Mouse (Mus musculus) adrenal gland, postnatal 36 days (tissue): ENCODE measurements around the gene Shcbp1l. TPM values are rescaled to one million over a fixed set of nuclear protein-coding genes. Genes with fewer than 3 reads are reported as not detected.
A peak's percentile ranks its signal among the peaks of the same experiment; 100 is the strongest.
"Not testable (repeated sequence)": the region's sequence is repeated elsewhere in the genome, so short reads cannot be mapped to it uniquely, and the experiment has no call there.

Experiments used
- DNase-seq, 2 experiments: peaks; one replicate each; pipeline ENCODE4 v3.0.0; 2021; ENCODE audit warnings: mixed read lengths in 1 of 2
- long read RNA-seq, 2 experiments: library from polyadenylated mRNA; stranded (forward); transcript quantifications; one replicate each; pipeline ENCODE4 v2.0.0; 2021; ENCODE audit warnings: borderline sequencing depth in 2 of 2
- total RNA-seq, 2 experiments: library from RNA; stranded (reverse); gene quantifications; 2 replicates each; pipeline ENCODE4 v1.2.3; 2021

Shcbp1l gene
- under 1 TPM; 0.20 to 0.36 TPM for total RNA-seq
- long read RNA-seq, experiment 1: 0 reads
- long read RNA-seq, experiment 2: 0 reads

DNA sequence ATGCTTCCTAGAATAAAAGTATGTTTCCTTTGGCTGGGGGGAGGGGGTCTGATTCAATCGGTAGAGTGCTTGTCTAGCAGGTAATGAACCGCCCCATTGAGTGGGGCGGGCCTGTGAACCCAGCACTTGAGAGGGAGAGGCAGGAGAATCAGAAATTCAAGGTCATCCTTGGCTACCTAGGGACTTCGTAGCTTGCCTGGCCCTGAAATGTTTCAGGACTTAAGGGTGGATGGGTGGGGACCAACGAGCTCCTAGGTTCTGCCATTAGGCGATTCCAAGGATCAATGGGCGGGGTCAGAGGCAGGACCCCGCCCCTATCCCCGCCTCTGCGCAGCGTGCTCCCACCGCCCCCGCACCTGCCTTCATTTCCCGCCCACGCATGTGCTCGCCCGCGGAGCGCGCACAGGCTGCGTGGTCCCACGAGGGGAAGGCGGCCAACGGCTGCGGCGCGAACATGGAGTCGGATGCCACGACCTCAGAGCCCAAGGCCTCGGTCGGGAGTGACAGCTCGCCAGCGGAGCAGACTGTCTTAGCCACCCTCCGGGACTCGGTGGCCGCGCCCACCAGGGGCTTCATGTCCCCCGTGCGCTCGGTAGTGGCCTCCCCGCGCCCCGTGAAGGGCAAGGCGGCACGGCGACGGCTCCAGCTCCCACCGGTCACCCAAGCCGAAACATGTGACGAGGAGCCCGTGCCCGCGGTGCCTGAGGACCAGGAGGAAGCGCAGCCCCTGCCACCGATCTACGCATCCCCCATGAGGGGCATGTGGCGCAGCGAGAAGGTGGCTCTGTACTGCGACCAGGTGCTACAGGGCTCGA is at the start of gene Shcbp1l:
Gene Shcbp1l, plus strand, starts transcription at position 393 of the 815 bp plus-strand sequence.
- peak; percentile 70 to 81 for DNase-seq

DNA sequence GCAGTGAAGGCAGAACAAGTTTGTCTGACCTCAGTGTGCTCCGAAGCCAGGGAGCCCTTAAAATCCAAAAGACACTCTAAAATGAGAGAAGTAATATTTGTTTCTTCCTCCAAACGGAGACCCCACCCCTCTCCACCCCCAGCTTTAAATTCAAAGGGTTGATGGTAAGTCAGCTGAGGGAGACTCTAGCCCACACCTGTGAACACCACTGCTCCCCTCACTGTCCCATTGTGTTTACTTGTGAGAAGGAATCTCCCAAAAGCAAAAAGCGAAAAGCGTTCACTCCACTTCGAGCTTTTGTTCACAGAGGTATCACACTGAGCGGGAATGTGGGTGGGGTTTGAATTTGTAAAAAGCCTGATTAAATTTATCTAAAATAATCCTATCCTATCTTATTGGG is 48.5 kb upstream of the Shcbp1l start:
- no peak for DNase-seq

DNA sequence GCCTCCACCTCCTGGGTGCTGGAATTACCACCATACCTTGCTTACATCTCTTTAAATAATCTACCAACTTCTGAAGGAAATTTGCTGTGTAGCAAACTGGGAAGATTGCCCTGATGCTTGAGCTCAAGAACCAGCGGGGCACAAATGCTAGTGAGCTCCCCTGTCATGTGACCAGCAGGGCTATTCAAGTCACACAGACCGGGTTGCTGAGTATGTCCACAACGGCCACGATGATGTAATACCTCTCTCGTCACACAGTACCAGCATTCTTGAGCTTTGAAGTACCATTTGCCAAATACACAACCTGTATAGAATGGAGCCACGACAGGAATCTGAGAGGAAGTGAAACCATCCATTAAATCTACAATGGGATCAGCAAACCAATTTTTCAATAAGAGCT is 46.4 kb upstream of the Shcbp1l start:
- no peak for DNase-seq

DNA sequence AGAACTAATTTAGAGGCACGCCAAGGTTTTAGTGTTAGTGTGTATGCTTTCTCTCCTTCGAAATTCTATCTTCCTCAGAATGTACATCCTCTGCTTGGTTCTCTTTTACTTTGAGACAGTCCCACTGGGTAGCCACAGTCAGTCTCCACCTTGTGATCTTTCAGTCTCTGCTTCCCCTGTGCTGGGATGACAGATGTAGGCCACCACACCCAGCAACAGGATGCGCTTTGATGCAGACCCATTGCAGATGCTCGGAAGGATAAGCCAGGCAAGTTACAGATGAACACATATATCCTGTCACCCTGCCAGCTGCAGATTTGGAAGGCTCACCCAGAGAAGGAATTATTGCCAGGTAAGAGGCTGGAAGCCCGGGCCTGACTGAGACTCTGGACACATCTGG is 45.1 kb upstream of the Shcbp1l start:
- DNase-seq: no peak

DNA sequence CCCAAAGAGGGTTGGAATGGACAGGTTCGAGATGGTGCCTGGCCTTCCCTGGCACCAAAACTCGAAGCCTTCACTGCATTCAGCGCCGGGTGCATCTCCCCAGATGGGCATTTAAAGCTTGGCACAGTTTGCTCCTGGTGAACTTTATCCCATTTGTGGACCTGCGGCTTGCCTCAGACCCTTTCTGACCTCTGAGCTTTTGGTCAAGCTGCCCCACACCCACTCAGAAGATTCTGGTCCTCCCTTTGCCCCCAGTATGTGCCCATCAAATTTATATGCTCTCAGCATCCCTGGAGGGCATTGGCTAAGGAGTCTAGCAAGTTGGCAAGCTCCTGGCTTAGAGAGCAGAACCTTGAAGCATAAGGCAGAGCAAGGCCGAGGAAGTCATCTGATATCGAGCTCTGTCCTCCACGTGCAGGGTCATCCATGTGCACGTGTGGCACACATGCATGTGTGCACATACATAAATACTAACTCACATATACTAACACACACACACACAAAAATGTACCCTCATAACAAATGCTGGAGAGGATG is 44.1 kb upstream of the Shcbp1l start:
- no peak for DNase-seq

DNA sequence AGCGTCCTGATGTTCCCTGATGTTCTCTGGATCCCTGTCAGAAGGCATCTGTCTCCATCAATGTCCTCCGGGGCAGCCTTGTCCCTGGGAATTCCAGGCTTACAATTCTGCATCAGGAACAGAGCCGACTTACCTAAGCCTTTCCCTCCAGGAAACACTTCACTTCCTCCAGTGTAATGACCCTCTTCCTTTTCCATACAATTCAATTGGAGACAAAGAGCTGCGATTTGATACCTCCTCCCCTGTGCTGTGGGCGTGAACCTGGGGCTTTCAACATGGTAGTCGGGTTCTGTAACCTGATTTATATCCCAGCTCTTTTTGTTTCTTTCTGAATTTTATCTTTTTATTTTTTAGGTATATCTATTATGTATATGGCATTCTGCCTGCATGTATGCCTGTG is 39.9 kb upstream of the Shcbp1l start:
- DNase-seq: peak; percentile 29 to 39

DNA sequence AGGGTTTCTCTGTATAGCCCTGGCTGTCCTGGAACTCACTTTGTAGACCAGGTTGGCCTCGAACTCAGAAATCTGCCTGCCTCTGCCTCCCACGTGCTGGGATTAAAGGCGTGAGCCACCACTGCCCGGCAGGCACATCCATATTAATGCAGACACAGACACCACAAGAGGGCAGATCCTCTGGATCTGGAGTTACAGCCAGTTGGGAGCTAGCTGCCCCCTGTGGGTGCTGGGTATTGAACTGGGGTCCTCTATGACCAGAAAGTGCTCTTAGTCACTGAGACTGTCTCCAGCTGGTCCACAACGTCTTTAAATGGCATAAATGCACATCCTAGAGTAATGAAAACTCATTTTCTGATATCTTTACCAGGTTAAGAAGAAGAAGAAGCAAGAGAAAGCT is 39.3 kb upstream of the Shcbp1l start:
- DNase-seq: not testable (repeated sequence)

DNA sequence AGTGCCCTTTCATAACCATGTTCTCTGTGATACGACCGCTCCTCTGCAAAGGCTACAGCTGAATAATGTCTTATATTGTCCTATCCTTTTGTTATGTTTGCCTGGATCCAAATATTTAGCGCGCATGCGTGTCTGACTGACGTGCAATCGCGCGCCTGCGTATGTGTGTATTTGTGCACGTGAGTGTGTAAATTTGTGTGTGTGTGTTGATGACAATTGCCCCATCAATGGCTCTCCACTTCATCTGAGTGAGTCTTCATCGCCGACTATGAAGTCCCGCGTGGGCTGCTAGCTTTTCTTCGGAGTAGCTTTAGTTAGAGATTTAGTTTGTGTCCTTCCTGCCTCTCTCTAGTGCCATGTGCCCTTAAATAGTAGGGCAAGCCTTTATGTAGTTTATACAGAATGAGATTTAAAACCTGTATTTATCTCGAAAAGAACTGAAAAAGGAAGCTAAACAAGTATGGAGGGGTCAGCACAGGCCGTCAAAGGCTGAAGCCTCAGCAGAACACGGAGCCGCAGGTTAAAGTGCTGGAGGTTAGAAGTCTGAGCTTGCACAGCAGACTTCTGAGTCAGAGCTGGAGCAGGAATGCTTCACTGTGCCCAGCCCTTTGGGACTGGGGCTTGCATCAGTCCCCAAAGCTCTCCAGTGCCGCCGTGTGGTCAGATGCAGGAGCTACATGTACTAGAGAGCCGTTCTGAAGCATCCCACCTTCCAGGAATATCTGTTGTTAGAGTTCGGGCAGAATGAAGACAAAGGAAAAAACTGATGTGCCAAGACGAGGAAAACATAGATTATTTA is 38.5 kb upstream of the Shcbp1l start:
- peak; percentile 86 to 87 for DNase-seq

DNA sequence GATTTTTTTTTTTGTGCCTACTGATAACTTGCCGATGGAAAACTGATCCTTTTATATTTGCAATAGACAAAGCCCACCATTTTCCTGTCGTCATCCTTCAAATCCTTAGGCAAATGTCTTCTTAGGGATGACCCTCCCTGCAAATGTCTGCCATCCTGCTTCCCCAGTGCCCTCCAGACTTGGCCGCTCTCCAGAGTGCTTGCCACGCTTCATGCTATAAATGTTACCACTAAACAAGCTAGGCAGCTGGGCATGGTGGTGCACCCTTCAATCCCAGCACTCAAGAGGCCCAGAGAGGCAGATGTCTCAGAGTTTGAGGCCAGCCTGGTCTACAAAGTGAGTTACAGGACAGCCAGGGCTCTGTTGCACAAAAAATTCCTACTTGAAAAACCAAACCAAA is 29.3 kb upstream of the Shcbp1l start:
- not testable (repeated sequence) for DNase-seq

DNA sequence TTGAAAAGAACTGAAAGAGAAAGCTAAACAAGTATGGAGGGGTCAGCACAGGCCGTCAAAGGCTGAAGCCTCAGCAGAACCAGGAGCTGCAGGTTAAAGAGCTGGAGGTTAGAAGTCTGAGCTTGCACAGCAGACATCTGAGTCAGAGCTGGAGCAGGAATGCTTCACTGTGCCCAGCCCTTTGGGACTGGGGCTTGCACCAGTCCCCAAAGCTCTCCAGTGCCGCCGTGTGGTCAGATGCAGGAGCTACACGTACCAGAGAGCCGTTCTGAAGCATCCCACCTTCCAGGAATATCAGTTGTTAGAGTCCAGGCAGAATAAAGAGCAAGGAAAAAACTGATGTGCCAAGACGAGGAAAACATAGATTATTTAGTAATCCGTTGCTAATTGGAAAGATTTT is 23.2 kb upstream of the Shcbp1l start:
- peak; percentile 82 for DNase-seq

DNA sequence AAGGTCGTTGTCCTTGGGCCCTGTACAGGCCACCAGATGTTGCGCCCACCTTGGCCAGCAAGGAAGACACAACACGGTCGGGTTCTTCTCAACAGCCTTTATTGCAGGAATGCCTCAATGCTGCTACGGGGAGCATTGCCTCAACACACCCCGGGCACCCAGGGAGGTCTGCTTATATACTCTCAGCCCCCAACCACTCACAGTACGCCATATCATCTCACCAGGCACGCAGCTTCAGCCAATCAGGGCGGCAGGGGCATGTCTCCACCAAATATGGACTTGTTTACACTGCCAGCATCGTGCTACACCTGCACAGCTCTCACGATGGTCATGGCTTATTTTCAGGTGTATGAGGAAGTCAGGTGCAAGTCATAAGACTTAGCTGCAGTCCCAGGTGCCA is 17.3 kb upstream of the Shcbp1l start:
- DNase-seq: not testable (repeated sequence)

DNA sequence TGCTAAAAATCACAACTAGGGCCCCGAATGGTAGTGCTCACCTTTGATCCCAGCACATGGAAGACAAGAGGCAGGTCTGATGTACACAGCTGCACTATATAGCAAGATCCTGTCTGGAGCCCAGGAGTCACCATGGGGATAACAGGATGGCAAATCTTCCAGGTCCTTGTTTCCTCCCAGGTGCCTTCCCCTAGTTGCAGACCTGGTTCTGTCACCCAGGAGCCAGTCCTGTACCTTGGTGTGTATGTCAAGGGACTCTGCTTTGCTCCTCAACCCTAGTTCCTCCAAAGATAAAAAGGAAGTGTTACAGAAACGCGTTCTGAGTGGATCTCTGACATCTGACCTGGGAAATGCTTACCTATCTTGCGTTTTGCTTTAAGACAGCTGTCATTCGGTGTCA is 16.7 kb upstream of the Shcbp1l start:
- not testable (repeated sequence) for DNase-seq

DNA sequence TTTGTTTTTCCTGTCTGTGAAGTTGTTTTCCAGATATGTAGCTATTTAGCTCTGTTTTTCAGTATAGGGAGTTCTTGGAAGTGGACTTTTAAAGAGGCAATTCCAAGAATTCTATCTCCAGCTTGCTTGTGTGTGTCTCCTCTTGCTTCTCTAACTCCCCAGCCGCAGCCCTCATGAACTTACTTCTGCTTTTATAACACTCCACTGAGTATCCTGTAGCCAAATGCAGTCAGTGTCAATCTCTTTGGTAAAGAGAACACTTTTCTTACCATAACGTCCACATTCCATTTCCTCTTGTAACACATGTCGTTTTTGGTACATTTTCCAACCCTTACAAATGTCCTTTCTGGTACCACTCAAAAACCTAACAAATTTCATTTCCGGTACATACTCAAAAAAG is 14.0 kb upstream of the Shcbp1l start:
- not testable (repeated sequence) for DNase-seq

DNA sequence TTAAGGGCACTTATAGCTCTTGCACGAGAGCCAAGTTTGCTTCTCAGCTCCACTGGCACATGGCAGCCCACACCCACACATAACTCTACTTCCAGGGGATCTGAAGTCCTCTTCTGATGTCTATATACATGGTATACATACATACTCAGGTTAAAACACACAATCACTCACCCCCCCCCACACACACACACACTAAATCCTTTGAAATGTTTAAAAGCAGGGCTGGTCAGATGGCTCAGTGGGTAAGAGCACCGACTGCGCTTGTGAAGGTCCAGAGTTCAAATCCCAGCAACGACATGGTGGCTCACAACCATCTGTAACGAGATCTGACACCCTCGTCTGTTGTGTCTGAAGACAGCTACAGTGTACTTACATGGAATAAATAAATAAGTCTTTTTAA is 13.2 kb upstream of the Shcbp1l start:
- no peak for DNase-seq

DNA sequence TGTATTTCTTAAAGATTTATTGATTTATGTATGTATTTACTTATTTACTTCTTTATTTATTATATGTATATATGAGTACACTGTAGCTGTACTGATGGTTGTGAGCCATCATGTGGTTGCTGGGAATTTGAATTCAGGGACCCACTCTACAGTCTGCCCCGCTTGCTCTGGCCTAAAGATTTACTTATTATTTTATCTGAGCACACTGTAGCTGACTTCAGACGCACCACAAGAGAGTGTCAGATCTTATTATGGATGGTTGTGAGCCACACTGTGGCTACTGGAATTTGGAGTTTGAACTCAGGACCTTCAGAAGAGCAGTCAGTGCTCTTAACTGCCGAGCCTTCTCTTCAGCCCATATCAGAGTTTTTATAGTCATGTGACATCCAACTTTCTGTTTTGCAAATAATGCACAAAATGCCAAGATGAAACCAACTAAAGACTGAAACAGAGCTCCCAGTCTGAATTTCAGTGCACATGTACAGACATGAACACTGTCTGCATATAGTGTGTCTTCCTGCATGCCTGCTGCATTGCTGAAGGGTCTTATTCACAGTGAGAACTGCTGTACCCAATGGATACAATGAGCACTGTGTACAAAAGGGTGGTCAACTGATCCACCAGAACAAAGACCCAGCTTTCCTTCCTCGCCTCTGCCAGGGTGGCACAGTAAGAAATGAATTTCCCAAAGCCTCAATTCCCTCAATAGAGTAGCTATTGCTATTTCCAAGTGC is 12.1 kb upstream of the Shcbp1l start:
- DNase-seq: not testable (repeated sequence)

DNA sequence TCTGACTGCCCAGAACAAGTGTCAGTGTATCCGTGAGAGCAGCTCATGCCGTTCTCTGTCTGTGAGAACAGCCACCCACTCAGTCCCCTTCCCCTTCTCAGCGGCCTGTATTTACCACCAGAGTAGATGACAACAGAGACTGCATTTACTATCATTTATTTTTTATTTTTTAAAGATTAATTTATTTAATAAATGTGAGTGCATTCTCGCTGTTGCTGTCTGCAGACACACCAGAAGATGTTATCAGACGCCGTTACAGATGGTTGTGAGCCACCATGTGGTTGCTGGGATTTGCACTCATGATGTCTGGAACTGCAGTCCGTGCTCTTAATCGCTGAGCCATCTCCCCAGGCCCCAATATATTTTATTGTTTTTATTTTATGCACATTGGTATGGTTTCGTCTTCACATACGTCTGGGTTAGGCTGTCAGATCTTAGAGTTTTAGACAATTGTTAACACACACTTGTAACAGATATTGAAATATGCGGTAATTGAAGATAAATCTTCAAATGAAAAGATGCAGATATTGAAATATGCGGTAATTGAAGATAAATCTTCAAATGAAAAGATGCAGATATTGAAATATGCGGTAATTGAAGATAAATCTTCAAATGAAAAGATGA is 11.5 kb upstream of the Shcbp1l start:
- DNase-seq: not testable (repeated sequence)

DNA sequence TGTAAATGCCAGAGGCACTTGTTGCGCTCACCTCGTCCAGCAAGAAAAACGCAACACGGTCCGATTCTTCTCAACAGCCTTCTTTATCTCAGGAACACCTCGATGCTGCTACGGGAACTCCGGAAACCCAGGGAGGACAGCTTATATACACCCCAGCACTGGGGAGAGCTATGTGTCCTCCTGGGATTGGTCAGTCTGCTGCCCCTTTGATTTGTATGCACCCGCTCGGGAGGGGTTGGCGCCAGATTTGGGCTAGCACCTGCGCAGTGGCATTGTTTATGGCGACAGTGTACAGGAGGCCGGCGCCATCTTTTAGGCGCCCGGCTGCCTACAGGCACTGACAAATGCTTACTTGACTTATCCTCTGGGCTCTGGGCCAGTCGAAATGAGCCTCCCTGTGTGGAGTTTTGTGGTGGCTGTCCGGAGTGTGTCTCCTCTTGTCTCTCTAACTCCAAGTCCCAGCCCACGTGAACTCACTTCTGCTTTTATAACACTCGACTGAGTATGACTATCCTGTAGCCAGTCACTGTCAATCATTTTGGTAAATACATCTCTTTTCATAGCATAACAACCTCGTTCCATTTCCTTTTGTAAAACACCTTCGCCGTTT is 10.7 kb upstream of the Shcbp1l start:
- peak; percentile 34 to 59 for DNase-seq

DNA sequence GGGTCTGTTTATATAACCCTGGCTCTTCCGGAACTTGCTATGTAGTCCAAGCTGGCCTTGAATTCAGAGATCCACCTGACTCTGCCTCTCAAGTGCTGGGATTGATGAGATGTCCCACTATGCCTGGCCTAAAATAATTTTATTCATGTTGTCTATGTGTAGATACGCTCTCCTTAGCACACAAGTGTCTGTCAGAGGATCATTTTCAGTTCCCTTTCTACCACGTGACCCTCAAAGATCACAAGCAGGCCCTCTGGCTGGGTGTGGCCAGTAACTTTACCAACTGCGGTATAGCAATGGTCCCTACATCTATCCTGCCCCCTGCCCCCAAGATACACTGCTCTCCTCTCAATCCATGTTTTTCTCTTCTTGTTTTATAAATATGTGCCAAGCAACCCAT is 10.0 kb upstream of the Shcbp1l start:
- DNase-seq: peak; percentile 24 to 37

DNA sequence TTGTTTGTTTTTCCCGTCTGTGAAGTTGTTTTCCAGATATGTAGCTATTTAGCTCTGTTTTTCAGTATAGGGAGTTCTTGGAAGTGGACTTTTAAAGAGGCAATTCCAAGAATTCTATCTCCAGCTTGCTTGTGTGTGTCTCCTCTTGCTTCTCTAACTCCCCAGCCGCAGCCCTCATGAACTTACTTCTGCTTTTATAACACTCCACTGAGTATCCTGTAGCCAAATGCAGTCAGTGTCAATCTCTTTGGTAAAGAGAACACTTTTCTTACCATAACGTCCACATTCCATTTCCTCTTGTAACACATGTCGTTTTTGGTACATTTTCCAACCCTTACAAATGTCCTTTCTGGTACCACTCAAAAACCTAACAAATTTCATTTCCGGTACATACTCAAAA is 9.2 kb upstream of the Shcbp1l start:
- DNase-seq: not testable (repeated sequence)

DNA sequence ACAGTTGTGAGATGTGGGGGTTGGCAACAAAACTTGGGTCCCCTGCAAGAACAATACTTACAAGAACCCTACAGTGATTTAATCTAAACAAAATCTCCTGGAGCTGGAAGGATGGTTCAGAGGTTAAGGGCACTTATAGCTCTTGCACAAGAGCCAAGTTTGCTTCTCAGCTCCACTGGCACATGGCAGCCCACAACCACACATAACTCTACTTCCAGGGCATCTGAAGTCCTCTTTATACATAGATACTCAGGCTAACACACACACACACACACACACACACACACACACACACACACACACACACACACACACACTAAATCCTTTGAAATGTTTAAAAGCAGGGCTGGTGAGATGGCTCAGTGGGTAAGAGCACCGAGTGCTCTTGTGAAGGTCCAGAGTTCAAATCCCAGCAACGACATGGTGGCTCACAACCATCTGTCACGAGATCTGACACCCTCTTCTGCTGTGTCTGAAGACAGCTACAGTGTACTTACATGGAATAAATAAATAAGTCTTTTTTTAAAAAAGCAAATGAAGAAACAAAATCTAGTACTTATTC is 8.6 kb upstream of the Shcbp1l start:
- not testable (repeated sequence) for DNase-seq

DNA sequence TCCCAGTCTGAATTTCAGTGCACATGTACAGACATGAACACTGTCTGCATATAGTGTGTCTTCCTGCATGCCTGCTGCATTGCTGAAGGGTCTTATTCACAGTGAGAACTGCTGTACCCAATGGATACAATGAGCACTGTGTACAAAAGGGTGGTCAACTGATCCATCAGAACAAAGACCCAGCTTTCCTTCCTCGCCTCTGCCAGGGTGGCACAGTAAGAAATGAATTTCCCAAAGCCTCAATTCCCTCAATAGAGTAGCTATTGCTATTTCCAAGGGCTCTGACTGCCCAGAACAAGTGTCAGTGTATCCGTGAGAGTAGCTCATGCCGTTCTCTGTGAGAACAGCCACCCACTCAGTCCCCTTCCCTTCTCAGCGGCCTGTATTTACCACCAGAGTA is 7.2 kb upstream of the Shcbp1l start:
- DNase-seq: not testable (repeated sequence)
